Mouse (Mus musculus): ENCODE measurements around the gene Inca1.

- TF ChIP-seq POLR2A (IDR thresholded peaks at IDR 0.05; ENCODE audit: extremely low read depth, insufficient read depth, low read length), result no peak
- TF ChIP-seq CTCF (IDR thresholded peaks at IDR 0.05; ENCODE audit: extremely low read depth, insufficient read depth, low read length), result no peak
Measured at GRCm38 (mm10) chr11:70702781-70703180, 2.8 kb upstream of the Inca1 start.

Measured in cortical plate, adult 2 months (tissue).